Mouse (Mus musculus) bone marrow macrophage, adult 2 months (primary cell): ENCODE data around the gene Ccdc73.

Experiments
- CTCF ChIP-seq: IDR thresholded peaks from 2 replicates; pipeline ENCODE4 v1.5.1; 2012; ENCODE audit warnings: low read depth, mild to moderate bottlenecking, low read length, moderate library complexity
- POLR2A ChIP-seq: IDR thresholded peaks from 2 replicates; pipeline ENCODE4 v1.6.1; 2012; ENCODE audit warnings: mild to moderate bottlenecking, low read depth, low read length, borderline replicate concordance

GRCm38 (mm10) chr2:105017802-105018201 is 150.2 kb downstream of the Ccdc73 start:
- no peak for TF ChIP-seq POLR2A
- TF ChIP-seq CTCF: no peak
